Mouse (Mus musculus) lung, embryonic 14.5 days (tissue): ENCODE results near the gene Phf13. TPM values are rescaled to one million over a fixed set of nuclear protein-coding genes. Genes with fewer than 3 reads are reported as not detected.

Experiments
- ATAC-seq: fragments of 200-750 bp; cut with Nextera tagmentation; 2 replicates; pipeline ENCODE4 v1.8.0; 2017; ENCODE audit warnings: mild to moderate bottlenecking, moderate TSS enrichment, moderate library complexity; ENCODE audit not compliant: insufficient read depth
- DNase-seq: peaks from one replicate; pipeline ENCODE4 v3.0.0-alpha.2; 2015
- H3K27ac ChIP-seq: fragments of 300-500 bp; sonication (generic); 2 replicates; pipeline ENCODE4 v1.5.1; 2014; ENCODE audit warnings: low read depth, mild to moderate bottlenecking, moderate library complexity
- H3K27me3 ChIP-seq: fragments of 300-500 bp; sonication (generic); 2 replicates; pipeline ENCODE4 v1.6.1; 2014; ENCODE audit warnings: low read length, control low read depth; ENCODE audit not compliant: insufficient read depth
- H3K36me3 ChIP-seq: fragments of 300-500 bp; sonication (generic); 2 replicates; pipeline ENCODE4 v1.6.1; 2014; ENCODE audit warnings: control low read depth; ENCODE audit not compliant: insufficient read depth
- H3K4me1 ChIP-seq: fragments of 300-500 bp; sonication (generic); 2 replicates; pipeline ENCODE4 v1.6.1; 2014; ENCODE audit warnings: antibody characterized with exemption, control low read depth; ENCODE audit not compliant: insufficient read depth
- H3K4me2 ChIP-seq: fragments of 300-500 bp; sonication (generic); 2 replicates; pipeline ENCODE4 v1.6.1; 2014; ENCODE audit warnings: mild to moderate bottlenecking
- H3K4me3 ChIP-seq: fragments of 300-500 bp; sonication (generic); 2 replicates; pipeline ENCODE4 v1.5.1; 2014; ENCODE audit warnings: low read depth, low read length
- H3K9ac ChIP-seq: fragments of 300-500 bp; sonication (generic); 2 replicates; pipeline ENCODE4 v1.6.1; 2014
- H3K9me3 ChIP-seq: fragments of 300-500 bp; sonication (generic); 2 replicates; pipeline ENCODE4 v1.6.1; 2016; ENCODE audit warnings: low read depth, low read length, control low read depth
- CTCF ChIP-seq: IDR thresholded peaks from 2 replicates; pipeline ENCODE4 v1.5.1; 2016; ENCODE audit warnings: antibody characterized with exemption, low read depth
- WGBS: fragments of 180-500 bp; shearing (Covaris S2); extraction: QIAGEN DNeasy Blood & Tissue Kit; methylation state at CpG from one replicate; pipeline ENCODE4 v1.1.7; 2014; 5-methylcytosine and 5-hydroxymethylcytosine counted together
- polyA plus RNA-seq: library from polyadenylated mRNA; unstranded; fragments of >200 nt; fragmentation: Nextera tagmentation; extraction: Ambion mirVana; gene quantifications from 2 replicates; pipeline ENCODE4 v1.2.1, GENCODE M21; 2014

The Phf13 gene
- polyA plus RNA-seq: 28.4 and 32.3 TPM in 2 replicates

DNA sequence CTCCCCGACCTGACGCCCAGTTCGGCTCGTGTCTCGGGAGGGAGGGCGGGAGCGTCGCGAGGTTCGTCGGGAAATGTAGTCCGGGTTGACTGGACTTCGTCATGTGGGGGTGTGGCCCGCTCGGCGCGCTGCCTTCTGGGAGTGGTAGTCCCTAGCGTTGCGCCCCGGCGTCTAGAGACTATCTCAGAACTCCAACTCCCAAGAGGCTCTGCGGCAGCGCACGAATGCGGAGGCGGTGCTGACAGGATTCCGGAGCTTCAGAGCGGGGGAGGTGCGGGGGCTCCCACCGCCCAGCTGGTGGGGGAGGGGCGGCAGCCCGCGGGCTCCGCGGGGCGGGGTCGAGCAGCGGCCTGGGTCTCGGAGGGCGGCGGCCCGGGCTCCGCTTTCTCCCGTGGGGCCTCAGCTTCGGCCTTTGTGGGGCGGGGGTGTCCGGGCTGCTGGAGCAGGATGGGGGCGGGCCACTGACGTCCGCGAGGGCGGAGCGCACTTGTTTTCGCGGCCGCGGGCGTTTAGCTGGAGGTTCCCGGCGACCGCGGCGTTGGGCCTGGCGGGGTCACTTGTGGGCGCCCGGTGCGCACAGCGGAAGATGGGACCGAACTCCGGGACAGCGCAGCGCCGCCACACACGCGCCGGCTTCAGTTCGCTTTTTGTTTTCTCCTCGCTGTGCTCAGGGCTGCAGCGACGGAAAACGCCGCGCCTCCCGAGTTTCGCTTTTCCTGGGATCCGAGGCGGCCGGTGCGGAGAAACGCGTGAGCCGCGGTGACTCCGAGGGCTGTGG is at the start of gene Phf13:
TSS of gene Phf13 (minus strand) at position 86 of the 778 bp plus-strand sequence.
- ATAC-seq (peak; percentile 97), DNase-seq (peak; percentile 100)
- Histone ChIP-seq H3K36me3 (peaks cover 22% of the 10 kb centered on the region), H3K4me3 (peak within 1 kb of the TSS; percentile 99), H3K4me2 (peak within 1 kb of the TSS; percentile 91), H3K27ac (peak within 1 kb of the TSS; percentile 88), H3K27me3 (no peaks in the 10 kb centered on the region), H3K9me3 (no peaks in the 10 kb centered on the region), H3K4me1 (0 out of 2 replicates have a peak, but pooled peaks cover 4% of the 10 kb centered on the region), H3K9ac (peak within 1 kb of the TSS; percentile 88)
- under 1% methylated on average over 92 of the region's 94 CpGs for WGBS
- no peak for TF ChIP-seq CTCF

- Histone ChIP-seq H3K9me3 (no peaks in the 10 kb centered on the region), H3K4me1 (no peaks in the 10 kb centered on the region), H3K9ac (no peak overlapping the region), H3K36me3 (peaks cover 84% of the 10 kb centered on the region), H3K27ac (no peak overlapping the region), H3K27me3 (no peaks in the 10 kb centered on the region), H3K4me2 (no peak overlapping the region), H3K4me3 (no peak overlapping the region)
- no peak for DNase-seq
- TF ChIP-seq CTCF: no peak
- no peak for ATAC-seq
- WGBS: 78% methylated on average over 6 of the region's 6 CpGs
These were observed 48.6 kb upstream of the Phf13 start for GRCm38 (mm10) chr4:152044609-152045008.

DNA sequence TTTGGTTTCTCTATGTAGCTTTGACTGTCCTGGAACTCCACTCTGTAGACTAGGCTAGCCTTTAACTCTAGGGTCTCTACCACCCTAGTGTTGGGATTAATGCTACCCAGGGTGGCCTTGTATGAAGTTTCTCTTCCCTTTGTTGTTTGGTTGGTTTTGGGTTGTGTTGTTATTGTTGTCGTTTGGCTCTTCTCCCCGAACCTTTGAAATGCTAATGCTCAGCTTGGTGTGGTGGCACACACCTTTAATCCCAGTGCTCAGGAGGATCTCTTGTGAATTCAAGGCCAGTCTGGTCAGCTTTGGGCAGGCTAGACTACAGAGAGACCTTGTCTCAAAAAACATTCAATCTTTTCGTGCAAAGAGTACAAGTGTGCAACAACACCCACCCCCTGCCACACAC is 47.1 kb upstream of the Phf13 start:
- H3K9ac ChIP-seq: no peak overlapping the region
- no peak for ATAC-seq
- H3K4me2 ChIP-seq: no peak overlapping the region
- no peak overlapping the region for H3K27ac ChIP-seq
- 95% methylated on average over 3 of the region's 3 CpGs for WGBS
- no peak overlapping the region for H3K4me3 ChIP-seq
- H3K9me3 ChIP-seq: no peaks in the 10 kb centered on the region
- peaks cover 73% of the 10 kb centered on the region for H3K36me3 ChIP-seq
- DNase-seq: no peak
- TF ChIP-seq CTCF: no peak
- no peaks in the 10 kb centered on the region for H3K27me3 ChIP-seq
- no peaks in the 10 kb centered on the region for H3K4me1 ChIP-seq

- ATAC-seq (no peak), DNase-seq (no peak)
- WGBS: 95% methylated on average over 22 of the region's 22 CpGs
- no peak overlapping the region for H3K4me2 ChIP-seq
- H3K4me1 ChIP-seq: no peaks in the 10 kb centered on the region
- no peaks in the 10 kb centered on the region for H3K9me3 ChIP-seq
- H3K27ac ChIP-seq: no peak overlapping the region
- H3K27me3 ChIP-seq: no peaks in the 10 kb centered on the region
- peaks cover 62% of the 10 kb centered on the region for H3K36me3 ChIP-seq
- H3K4me3 ChIP-seq: no peak overlapping the region
- no peak for TF ChIP-seq CTCF
- no peak overlapping the region for H3K9ac ChIP-seq
These were observed 46.0 kb upstream of the Phf13 start for GRCm38 (mm10) chr4:152041924-152042641.

DNA sequence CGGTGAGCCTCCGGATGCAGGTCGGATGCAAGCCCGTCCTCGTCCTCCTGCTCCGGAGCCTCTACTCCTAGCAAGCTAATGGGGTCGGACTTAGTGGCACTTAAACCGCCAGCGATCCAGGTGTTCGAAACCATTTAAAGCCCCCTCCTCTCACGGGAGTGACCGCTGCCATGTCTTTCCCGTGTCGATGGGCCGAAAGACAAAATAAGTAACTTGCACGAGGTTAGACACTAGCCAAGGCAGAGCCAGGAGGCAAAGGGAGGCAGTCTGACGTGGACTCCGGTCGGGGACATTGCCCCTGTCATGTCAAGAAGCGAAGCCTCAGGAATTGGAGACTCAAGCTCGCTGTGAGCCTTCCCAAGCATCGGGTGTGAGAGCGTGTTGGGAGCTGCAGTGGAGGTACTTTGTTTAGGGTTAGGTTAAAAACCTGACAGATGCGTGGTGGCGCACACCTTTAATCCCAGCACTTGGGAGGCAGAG is 43.8 kb upstream of the Phf13 start:
- Histone ChIP-seq H3K27ac (no peak overlapping the region), H3K4me3 (peak overlapping the region; percentile 99), H3K4me2 (peak overlapping the region; percentile 93), H3K36me3 (peaks cover 40% of the 10 kb centered on the region), H3K9me3 (no peaks in the 10 kb centered on the region), H3K27me3 (no peaks in the 10 kb centered on the region), H3K9ac (peak overlapping the region; percentile 89), H3K4me1 (no peaks in the 10 kb centered on the region)
- TF ChIP-seq CTCF: no peak
- peak; percentile 9; the same call in 1 of the 2 replicates for ATAC-seq
- 3% methylated on average over 25 of the region's 25 CpGs for WGBS
- DNase-seq: no peak

DNA sequence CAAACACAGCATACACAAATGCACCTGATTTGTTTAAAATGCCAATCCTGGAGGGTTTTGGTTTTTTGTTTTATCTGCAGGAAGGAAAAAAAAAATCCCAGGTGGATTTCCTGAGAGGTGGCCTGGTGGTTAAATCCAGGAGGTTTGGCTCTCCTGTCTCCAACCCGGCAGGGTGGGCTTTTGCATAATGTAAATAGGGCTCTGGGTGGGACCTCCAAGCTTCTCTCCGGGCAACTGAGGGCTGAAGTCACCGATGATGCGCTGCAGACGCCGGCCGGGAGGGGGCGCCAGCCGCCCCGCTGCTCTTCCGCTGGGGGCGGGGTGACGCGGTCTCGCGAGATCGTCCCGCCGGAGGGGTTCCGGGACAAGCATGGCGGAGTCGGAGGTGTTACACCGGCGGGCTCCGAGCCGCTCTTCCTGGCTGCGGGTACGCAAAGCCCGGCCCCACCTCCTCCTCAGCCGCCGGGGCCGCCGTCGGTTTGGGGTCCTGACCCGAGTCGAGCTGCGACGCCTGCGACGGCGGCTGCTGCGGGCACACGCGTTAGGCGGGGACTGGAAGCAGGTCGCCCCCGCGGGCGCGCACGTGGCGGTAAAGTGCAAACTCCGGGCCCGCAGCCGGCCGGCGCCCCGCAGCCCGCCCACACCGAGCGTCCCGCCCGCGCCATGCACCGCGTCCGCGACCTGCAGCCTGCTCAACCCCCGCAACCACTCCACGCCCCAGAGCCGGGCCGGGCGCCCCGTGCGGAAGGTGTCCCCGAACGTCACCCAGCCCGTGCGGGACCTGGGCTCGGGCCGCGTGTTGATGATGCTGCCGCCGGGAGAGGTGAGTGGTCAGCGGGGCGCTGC is 43.1 kb upstream of the Phf13 start, which contains the start of gene Nol9:
TSS of gene Nol9 (plus strand) at position 337 of the 846 bp plus-strand sequence.
- H3K27ac ChIP-seq: no peak within 1 kb of the TSS; the same call in 1 of the 2 replicates
- ATAC-seq: peak; percentile 92
- WGBS: under 1% methylated on average over 84 of the region's 86 CpGs
- DNase-seq: peak; percentile 97
- peak within 1 kb of the TSS; percentile 93 for H3K4me2 ChIP-seq
- TF ChIP-seq CTCF: peak; percentile 86
- H3K9ac ChIP-seq: peak within 1 kb of the TSS; percentile 89
- H3K4me1 ChIP-seq: no peaks in the 10 kb centered on the region
- no peaks in the 10 kb centered on the region for H3K27me3 ChIP-seq
- H3K4me3 ChIP-seq: peak within 1 kb of the TSS; percentile 99
- no peaks in the 10 kb centered on the region for H3K9me3 ChIP-seq
- peaks cover 33% of the 10 kb centered on the region for H3K36me3 ChIP-seq
